ENCODE assay signal across 8 mouse cellular contexts in genomic region chr5:64505227-64505834, GRCm38 (mm10).
DNase-seq lines count a peak whose midpoint lies in the region; ATAC-seq lines count a peak whose summit lies in the region.

No protein-coding gene starts in this region.

- 1% methylated on average over 17 of the region's 17 CpGs for WGBS in lung, embryonic 16.5 days

- ATAC-seq in lung, embryonic 16.5 days (ENCODE audit: low read depth), result peak; percentile 87

- peaks cover 33% of the 10 kb centered on the region for H3K4me1 ChIP-seq in lung, embryonic 16.5 days (replicated peaks; ENCODE audit: control insufficient read depth, insufficient read depth, low read length)

- peak overlapping the region; percentile 50 for H3K9ac ChIP-seq in lung, embryonic 16.5 days (ENCODE audit: low read length)

- peak overlapping the region; percentile 88 for H3K27ac ChIP-seq in lung, embryonic 16.5 days (ENCODE audit: low read length)

- peak; percentile 51 for DNase-seq in right cerebral cortex, adult 18-20 months
- DNase-seq in right cerebral cortex, postnatal 10 days (ENCODE audit: low spot score in 2 of 2), result no peak
- DNase-seq in embryo, embryonic 10.5 days (ENCODE audit: low spot score), result peak; percentile 81
- DNase-seq in heart, adult 18-20 months, result peak; percentile 72 to 81
- DNase-seq in kidney, adult 18-20 months, result peak; percentile 84
- peak; percentile 79 for DNase-seq in ovary, postnatal 36 days (ENCODE audit: low spot score)
- peak; percentile 67 to 80 for DNase-seq in urinary bladder, postnatal 36 days (ENCODE audit: low spot score in 2 of 2)

- no peaks in the 10 kb centered on the region for H3K27me3 ChIP-seq in lung, embryonic 16.5 days (ENCODE audit: control insufficient read depth, insufficient read depth, low read depth, low read length)

- no peaks in the 10 kb centered on the region for H3K36me3 ChIP-seq in lung, embryonic 16.5 days (ENCODE audit: control insufficient read depth, insufficient read depth, low read length)

- no peaks in the 10 kb centered on the region for H3K9me3 ChIP-seq in lung, embryonic 16.5 days (ENCODE audit: control insufficient read depth, low read length)

- peak overlapping the region; percentile 63 for H3K4me2 ChIP-seq in lung, embryonic 16.5 days (ENCODE audit: low read depth, low read length)

- peak overlapping the region; percentile 45 for H3K4me3 ChIP-seq in lung, embryonic 16.5 days (ENCODE audit: low read length)

Comparison
In these comparisons a context has a peak if more than half of its experiments do, and no peak if none do; other contexts are left out.
1. DNase-seq: peak in right cerebral cortex, adult 18-20 months (single experiment), embryo, embryonic 10.5 days (single experiment), heart, adult 18-20 months (2 of 2), kidney, adult 18-20 months (single experiment), ovary, postnatal 36 days (single experiment) and urinary bladder, postnatal 36 days (2 of 2); none in right cerebral cortex, postnatal 10 days (0 of 2).